Mouse (Mus musculus): ENCODE measurements around the gene Spg21. TPM values are rescaled to one million over a fixed set of nuclear protein-coding genes. Genes with fewer than 3 reads are reported as not detected.

Spg21 gene
- total and polyA plus RNA-seq, 3 experiments, result 40.4 to 136 (median 43.4) TPM

DNA sequence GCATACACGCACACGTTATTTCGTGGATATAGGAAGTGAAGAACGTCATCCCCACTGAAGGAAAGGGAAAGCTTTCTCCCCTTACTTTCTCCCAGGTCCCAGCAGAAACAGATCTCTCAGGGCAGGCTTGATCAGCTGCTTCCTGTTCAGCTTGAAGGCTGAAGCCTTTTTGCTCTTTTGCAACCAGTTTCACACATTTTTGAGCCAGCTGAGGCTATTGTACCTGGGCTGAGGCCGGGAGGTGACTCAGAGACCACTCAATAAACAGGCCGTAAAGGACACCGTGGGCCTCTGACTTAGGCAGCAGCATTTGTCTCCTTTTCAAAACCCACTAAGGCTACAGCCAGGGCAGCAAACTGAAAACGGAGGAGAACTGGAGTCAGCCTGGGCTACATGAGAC, 72.2 kb downstream of the Spg21 start:
- dilution Hi-C loops (cut with MboI; ENCODE audit: extremely low pct_ligation_motif_present, extremely low pct_unique_long_range_greater_than_20kb, low sequenced_read_pairs), result no loop called here
- H3K4me2 ChIP-seq (ENCODE audit: insufficient read depth, low read depth, poor library complexity, severe bottlenecking), result no peak overlapping the region
- H3K79me2 ChIP-seq (replicated peaks; ENCODE audit: control insufficient read depth, extremely low read depth, insufficient read depth, poor library complexity, severe bottlenecking), result no peaks in the 10 kb centered on the region
- H3K9me3 ChIP-seq (replicated peaks; ENCODE audit: low read length), result peaks cover 6% of the 10 kb centered on the region
- DNase-seq (ENCODE audit: extremely low read depth), result no peak
- in situ Hi-C loops (cut with MboI; ENCODE audit: low pct_ligation_motif_present, low pct_unique_long_range_greater_than_20kb, low sequenced_read_pairs), result no loop called here
- H3K4me1 ChIP-seq (ENCODE audit: control insufficient read depth in 1 of 2, insufficient read depth in 2 of 2), result peaks cover 18 to 65% of the 10 kb centered on the region in 2 experiments
- no peaks in the 10 kb centered on the region for H3K36me3 ChIP-seq (replicated peaks in 1 of 2; ENCODE audit: control insufficient read depth in 1 of 2, insufficient read depth in 1 of 2, low read length in 1 of 2)
- H3K4me3 ChIP-seq (replicated peaks in 1 of 3; ENCODE audit: low read depth in 2 of 3, low read length in 2 of 3, poor library complexity in 1 of 3), result no peak overlapping the region
- H3K9ac ChIP-seq (ENCODE audit: insufficient read depth, low read depth), result no peak overlapping the region
- H3K27ac ChIP-seq (ENCODE audit: insufficient read depth, low read depth), result no peak overlapping the region
- no peaks in the 10 kb centered on the region for H3K27me3 ChIP-seq (replicated peaks)
- TF ChIP-seq MAFK (IDR thresholded peaks at IDR 0.05; ENCODE audit: insufficient replicate concordance, low read length), result no peak
- no peak for TF ChIP-seq UBTF (IDR thresholded peaks at IDR 0.05; ENCODE audit: low read depth, low read length)
- TF ChIP-seq ETS1 (conservative IDR thresholded peaks at IDR 0.05; ENCODE audit: low read depth, low read length), result no peak
- TF ChIP-seq MAZ (IDR thresholded peaks at IDR 0.05; ENCODE audit: low read depth, low read length), result no peak
- TF ChIP-seq IRF4 (IDR thresholded peaks at IDR 0.05; ENCODE audit: low read depth, low read length), result no peak
- TF ChIP-seq KAT2A (IDR thresholded peaks at IDR 0.05; ENCODE audit: insufficient replicate concordance, low read length), result no peak
- no peak for TF ChIP-seq ELF1 (IDR thresholded peaks at IDR 0.05; ENCODE audit: low read depth, low read length)
- TF ChIP-seq MEF2A (IDR thresholded peaks at IDR 0.05; ENCODE audit: borderline replicate concordance, low read depth, low read length), result no peak
- TF ChIP-seq ZNF384 (IDR thresholded peaks at IDR 0.05; ENCODE audit: low read depth, low read length), result no peak
- no peak for TF ChIP-seq POLR2AphosphoS2 (IDR thresholded peaks at IDR 0.05; ENCODE audit: low read depth, low read length)
- TF ChIP-seq ZKSCAN1 (IDR thresholded peaks at IDR 0.05; ENCODE audit: borderline replicate concordance, low read depth, low read length), result no peak
- TF ChIP-seq MAX (IDR thresholded peaks at IDR 0.05; ENCODE audit: low read length), result no peak
- no peak for TF ChIP-seq HCFC1 (IDR thresholded peaks at IDR 0.05; ENCODE audit: low read depth, low read length)

DNA sequence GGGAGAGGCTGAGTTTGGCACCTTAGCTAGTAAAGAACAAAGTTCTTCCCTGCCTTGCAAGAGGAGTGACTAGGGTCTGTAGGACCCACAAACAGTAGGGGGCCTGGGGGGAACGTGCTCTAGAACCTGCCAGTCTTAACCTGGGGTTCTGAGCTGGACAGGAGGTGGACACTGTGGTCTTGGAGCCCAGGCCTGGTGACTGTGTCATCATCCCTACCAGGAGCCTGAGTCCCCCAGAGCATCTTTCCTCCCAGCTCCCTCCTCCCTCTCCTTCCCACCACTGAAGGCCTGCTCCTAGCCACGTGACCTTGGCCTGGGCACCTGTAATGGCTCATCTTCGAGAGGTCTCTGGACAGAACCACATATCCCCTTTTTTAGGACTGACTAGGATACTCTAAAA, 73.4 kb downstream of the Spg21 start:
- H3K27ac ChIP-seq (ENCODE audit: insufficient read depth, low read depth), result no peak overlapping the region
- dilution Hi-C loops (cut with MboI; ENCODE audit: extremely low pct_ligation_motif_present, extremely low pct_unique_long_range_greater_than_20kb, low sequenced_read_pairs) (no loop called here), in situ Hi-C loops (cut with MboI; ENCODE audit: low pct_ligation_motif_present, low pct_unique_long_range_greater_than_20kb, low sequenced_read_pairs) (no loop called here)

More for the DNA sequence above, 73.4 kb downstream of the Spg21 start:
- no peak overlapping the region for H3K4me2 ChIP-seq (ENCODE audit: insufficient read depth, low read depth, poor library complexity, severe bottlenecking)
- no peak overlapping the region for H3K9ac ChIP-seq (ENCODE audit: insufficient read depth, low read depth)
- H3K4me1 ChIP-seq (ENCODE audit: control insufficient read depth in 1 of 2, insufficient read depth in 2 of 2), result peaks cover 23 to 67% of the 10 kb centered on the region in 2 experiments
- H3K36me3 ChIP-seq (replicated peaks in 1 of 2; ENCODE audit: control insufficient read depth in 1 of 2, insufficient read depth in 1 of 2, low read length in 1 of 2), result no peaks in the 10 kb centered on the region
- H3K79me2 ChIP-seq (replicated peaks; ENCODE audit: control insufficient read depth, extremely low read depth, insufficient read depth, poor library complexity, severe bottlenecking), result no peaks in the 10 kb centered on the region
- H3K9me3 ChIP-seq (replicated peaks; ENCODE audit: low read length), result peaks cover 6% of the 10 kb centered on the region
- no peak for TF ChIP-seq MAZ (IDR thresholded peaks at IDR 0.05; ENCODE audit: low read depth, low read length)
- no peak for TF ChIP-seq POLR2A (IDR thresholded peaks at IDR 0.05; ENCODE audit: low read depth, low read length)
- no peak for TF ChIP-seq KAT2A (IDR thresholded peaks at IDR 0.05; ENCODE audit: insufficient replicate concordance, low read length)
- TF ChIP-seq POLR2AphosphoS2 (IDR thresholded peaks at IDR 0.05; ENCODE audit: low read depth, low read length), result no peak
- no peak for TF ChIP-seq USF1 (IDR thresholded peaks at IDR 0.05; ENCODE audit: low read depth, low read length)
- no peak for DNase-seq (ENCODE audit: extremely low read depth)
- no peak overlapping the region for H3K4me3 ChIP-seq (replicated peaks in 1 of 3; ENCODE audit: low read depth in 2 of 3, low read length in 2 of 3, poor library complexity in 1 of 3)
- no peaks in the 10 kb centered on the region for H3K27me3 ChIP-seq (replicated peaks)
